Mouse (Mus musculus): ENCODE results near the gene Ccdc57.
A peak's percentile ranks its signal among the peaks of the same experiment; 100 is the strongest.

The Ccdc57 gene

GRCm38 (mm10) chr11:120932564-120933398 is at the start of gene Ccdc57:
Gene Ccdc57 (minus strand): TSS chr11:120932872.
- DNase-seq (ENCODE audit: low spot score in 2 of 2), result peak; percentile 86 to 88

DNA sequence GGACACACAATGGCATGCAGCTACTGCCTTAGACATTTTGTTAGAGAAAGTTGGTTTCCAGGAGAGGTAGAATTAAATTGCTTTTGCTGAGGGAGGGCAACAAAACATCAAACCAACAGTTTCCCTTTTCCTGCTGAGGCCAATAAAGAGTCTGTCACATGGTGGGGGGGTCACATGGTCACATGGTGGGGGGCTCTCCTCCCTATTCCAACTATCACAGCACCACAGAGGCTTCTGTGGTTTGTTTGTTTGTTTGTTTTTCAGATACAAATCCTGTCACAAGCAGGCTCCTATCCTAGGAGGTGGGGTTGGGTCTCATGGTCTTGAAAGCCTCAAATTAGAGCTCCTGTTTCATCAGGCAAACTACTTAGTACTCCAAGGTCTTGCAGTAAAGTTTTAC is 49.8 kb upstream of the Ccdc57 start:
- no peak for DNase-seq (ENCODE audit: low spot score in 2 of 2)

DNA sequence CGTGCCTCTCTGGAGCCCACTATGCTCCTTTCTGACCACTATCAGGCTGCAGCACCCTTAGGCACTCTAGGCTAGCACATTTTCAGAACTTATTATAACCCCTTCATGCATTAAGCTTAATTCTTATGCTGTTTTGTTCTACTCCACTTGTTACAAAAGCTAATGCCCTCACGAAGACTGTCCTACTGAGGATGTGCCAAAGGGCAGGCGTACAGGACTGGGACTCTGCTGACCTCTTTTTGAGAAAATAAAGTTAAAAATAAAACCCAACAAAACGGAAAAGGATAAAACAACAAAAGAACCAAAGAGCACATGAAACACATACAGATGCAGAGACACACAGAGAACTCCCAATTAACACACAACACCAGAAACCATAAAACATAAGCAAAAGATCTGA is 49.0 kb upstream of the Ccdc57 start:
- no peak for DNase-seq (ENCODE audit: low spot score in 2 of 2)

DNA sequence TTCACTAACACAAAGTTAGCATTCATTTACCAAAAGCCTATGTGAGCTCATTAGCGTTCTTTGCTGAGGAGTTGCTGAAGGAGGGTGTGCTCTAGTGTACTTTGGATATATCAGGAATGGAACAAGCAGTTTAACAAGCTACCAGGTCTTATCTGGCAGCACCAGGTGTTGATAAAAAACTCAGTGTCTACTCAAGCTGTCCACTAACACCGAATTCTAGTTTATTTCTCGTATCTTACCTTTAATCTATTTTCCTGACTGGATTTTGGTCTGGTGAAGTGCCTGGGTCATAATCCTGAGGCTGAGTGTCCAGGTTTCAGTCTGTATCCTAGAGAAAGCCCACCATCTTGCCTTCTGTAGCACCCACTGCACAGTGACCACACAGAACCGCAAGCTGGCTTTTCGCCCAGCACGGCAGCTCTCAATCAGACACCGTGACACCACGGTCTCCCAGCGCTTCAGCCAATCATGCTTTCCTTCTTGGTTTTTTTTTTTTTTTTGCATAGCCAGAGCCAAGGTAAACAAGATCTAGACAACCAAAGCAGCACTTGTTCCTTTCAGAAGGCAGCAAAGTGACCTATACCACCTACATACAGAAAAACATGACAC is 47.9 kb upstream of the Ccdc57 start:
- no peak for DNase-seq (ENCODE audit: low spot score in 2 of 2)

GRCm38 (mm10) chr11:120979711-120980426 is 47.2 kb upstream of the Ccdc57 start:
- no peak for DNase-seq (ENCODE audit: low spot score in 2 of 2)

GRCm38 (mm10) chr11:120973318-120973717 is 40.6 kb upstream of the Ccdc57 start:
- DNase-seq (ENCODE audit: low spot score in 2 of 2), result no peak

DNA sequence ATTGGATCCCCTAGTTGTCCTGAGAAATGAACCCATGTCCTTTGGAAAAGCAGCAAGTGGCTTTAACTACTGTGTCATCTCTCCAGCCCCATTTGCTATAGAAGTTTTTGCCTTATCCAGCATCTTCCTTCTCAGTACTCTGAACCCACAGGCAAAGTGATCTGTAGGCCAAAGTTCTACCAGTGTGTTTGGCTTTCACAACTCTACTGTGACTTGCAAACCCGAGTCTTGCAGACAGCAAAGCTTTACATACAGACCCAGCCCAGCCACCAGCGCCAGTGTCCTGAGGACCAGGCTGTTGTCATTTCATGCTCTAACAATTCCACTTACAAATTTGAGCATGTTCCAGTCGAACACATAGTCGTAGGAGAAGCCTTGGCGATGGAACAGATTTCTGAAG is 38.6 kb upstream of the Ccdc57 start:
- no peak for DNase-seq (ENCODE audit: low spot score in 2 of 2)

DNA sequence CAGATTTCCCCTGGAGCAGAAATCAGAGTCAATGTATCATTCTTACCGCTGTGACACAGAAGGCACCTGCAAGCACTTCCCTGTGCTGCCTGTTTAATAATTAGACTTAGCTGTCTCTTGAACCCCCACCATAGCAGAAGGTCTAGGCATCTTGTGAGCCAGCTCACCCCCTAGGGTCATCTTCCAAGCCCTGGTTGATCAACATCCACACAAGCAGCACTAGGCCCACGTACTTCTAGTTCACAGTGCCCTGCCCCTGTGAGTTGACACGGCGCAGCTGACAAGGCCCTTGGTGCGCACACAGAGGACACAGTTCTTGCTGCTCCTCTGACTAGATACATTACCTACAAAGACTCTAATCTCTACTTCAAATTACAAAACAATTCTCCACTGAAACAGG is 37.1 kb upstream of the Ccdc57 start:
- no peak for DNase-seq (ENCODE audit: low spot score in 2 of 2)

DNA sequence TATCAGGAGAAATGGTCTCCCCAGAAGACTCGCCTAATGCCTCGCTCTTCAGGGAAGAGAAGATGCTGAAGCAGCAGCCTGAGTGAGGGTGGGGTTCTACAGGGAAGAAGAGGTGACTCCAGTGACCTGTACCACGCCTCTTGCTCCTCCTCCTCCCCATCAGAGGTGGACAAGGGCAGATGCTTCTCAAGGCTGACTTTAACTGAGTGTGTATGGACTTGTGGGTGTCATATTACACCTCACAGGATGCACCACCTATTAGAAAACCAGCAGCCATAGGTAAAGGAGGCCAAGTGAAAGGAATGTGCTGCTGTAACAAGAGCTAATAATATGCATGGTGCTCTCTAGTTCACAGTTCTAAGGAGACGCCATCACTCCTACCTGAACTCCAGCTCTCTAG is 32.9 kb upstream of the Ccdc57 start:
- DNase-seq (ENCODE audit: low spot score in 2 of 2), result no peak

- DNase-seq (ENCODE audit: low spot score in 2 of 2), result no peak
Measured at GRCm38 (mm10) chr11:120964195-120965157, 31.8 kb upstream of the Ccdc57 start.

DNA sequence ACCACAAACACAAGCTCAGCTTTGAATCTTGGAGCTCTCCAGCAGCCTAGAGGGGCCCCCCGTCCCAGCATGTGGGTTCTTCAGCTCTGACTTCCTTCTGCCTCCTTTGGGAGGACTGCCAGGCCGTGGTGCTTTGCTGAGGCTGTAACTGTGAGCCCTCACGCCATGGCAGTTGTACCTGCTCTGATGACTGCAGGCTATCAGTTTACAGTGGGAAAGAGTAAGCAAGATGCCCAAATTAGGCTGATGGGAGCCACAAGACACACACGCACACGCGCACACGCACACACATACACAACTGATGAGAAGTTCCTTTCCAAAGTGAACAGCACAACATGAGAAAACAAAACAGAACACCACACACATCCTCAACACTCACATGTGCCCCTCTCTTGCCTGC is 30.2 kb upstream of the Ccdc57 start:
- DNase-seq (ENCODE audit: low spot score in 2 of 2), result no peak

GRCm38 (mm10) chr11:120962050-120962771 is 29.5 kb upstream of the Ccdc57 start:
- no peak for DNase-seq (ENCODE audit: low spot score in 2 of 2)

DNA sequence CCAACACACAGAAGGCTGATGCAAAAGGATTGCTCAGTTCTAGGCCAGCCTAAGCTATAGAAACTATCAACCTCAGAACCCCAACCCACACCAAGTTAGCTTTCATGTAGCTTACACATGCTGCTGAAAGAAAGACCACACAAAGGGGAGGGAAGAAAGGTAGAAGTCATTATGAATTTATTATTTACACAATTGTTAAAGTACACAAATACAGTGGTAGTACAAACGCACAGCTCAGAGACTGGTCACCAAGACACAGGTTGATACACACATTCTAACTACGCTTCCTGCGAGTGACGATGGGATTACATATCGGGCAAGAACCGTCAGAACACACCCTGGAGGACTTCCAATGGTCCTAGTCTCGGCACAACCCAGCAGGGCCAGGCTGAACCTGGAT is 28.9 kb upstream of the Ccdc57 start:
- no peak for DNase-seq (ENCODE audit: low spot score in 2 of 2)

DNA sequence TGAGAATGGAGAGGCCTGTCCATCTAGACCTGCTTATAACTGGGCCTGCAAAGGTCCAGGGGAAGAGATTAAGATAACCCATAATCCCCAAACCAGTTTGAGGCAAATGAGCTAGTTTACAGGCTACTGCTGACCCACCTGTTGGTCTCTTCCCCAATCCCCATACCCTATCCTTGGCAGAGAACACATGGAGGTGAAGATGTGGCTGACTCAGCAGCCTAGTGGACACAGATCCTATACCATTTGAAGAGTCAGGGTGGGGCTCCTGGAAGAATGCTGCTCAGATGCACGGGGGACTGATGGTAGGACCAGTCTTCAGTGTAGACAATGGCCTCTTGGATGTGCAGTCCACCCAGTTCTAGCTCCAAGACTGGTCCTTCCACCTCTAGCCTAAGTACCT is 27.6 kb upstream of the Ccdc57 start:
- DNase-seq (ENCODE audit: low spot score in 2 of 2), result no peak

DNA sequence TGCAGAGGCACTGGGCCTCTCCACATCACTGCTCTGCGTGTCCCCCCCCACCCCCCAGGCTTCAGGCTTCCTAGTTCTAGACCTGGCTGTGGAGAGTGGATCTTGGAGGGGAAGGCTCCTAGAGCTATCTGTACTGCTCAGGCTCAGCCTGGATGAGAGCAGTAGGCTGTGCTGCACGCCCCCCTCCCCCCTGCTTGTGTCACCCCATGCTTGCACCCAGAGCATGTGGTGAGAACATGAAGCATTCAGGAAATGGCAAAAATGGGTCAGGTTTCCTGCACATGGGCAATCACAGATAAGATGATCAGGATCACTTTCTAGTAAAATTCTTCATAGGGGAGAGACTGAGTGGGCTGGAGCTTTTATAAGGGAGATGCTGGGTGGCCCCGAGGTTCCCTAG is 26.9 kb upstream of the Ccdc57 start:
- DNase-seq (ENCODE audit: low spot score in 2 of 2), result no peak

DNA sequence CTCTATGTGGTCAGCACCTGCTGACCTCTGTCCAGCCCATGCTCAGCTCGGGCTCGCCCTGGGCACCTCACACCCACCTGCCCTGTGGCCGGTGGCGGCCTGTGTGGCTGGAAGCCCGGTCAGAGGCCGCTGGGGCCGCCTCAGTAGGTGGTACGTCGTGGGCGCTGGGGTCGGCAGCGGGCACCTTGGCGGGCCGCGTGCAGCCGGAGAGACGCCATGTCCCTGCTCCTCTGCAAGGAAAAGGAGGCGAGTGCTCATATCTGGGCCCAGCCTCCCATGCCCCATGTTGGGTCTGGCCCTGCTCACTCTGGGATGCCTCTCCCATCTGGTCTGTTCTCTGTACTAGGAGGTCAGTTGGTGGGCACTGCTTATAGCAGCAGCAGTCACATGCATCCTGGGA is 26.4 kb upstream of the Ccdc57 start:
- DNase-seq (ENCODE audit: low spot score in 2 of 2), result no peak

DNA sequence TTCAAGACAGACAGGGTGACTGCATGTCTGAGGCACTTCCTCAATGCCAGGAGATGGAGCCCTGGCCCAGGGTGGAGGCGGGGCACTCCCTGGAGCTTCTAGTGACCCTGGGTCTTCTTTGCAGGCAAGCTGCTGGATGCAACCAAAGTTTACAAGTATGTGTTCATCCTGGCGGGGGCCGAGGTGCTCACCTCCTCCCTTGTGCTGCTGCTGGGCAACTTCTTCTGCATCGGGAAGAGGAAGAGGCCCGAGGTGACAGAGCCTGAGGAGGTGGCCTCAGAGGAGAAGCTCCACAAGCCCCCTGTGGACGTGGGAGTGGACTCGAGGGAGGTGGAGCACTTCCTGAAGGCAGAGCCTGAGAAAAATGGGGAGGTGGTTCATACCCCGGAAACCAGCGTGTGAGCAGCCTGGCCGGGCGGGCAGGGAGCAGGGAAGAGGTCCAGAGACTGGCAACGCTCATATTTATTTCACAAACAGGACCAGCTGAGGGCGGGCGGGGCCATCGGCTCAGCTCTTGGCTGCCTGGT is 25.1 kb upstream of the Ccdc57 start:
- DNase-seq (ENCODE audit: low spot score in 2 of 2), result peak in 1 of 2 experiments; percentile 43

- DNase-seq (ENCODE audit: low spot score in 2 of 2), result no peak
Measured at GRCm38 (mm10) chr11:120957052-120957451, 24.4 kb upstream of the Ccdc57 start.

DNA sequence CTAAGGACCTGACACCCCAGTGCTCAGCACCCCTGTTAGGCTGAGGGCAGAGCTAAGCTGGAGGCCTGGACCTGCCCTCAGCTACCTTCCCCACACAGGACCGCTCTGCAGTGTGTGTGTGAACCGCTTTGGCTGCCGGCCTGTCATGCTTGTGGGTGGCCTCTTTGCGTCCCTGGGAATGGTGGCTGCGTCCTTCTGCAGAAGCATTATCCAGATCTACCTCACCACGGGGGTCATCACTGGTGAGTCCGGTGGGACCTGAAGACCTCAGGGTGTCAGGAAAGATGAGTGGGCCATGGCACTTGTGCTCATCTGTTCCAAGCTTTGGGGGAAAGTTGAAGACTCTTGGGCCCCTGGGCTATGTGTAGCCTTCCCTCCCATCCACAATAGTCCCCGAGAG is 23.0 kb upstream of the Ccdc57 start:
- DNase-seq (ENCODE audit: low spot score in 2 of 2), result no peak

DNA sequence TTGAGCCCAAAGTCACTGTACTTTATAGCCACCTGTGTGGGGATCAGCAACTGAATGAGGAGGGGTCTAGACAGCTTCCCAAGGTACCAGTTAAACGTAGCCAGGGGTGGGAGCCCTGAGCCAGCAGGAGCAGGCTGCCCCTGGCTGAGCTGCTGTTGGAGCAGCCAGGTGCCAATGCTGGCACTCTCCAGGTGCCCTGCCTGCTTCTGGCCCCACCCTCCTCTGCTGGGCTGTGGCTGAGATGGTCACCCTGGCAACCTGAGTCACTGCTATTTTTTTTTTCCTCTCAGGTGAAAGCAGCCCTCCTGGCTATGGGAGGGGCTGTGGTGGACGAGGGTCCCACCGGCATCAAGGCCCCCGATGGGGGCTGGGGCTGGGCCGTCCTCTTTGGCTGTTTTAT is 22.3 kb upstream of the Ccdc57 start:
- DNase-seq (ENCODE audit: low spot score in 2 of 2), result peak; percentile 37 to 47

Data from urinary bladder, postnatal 36 days (tissue).